Mouse (Mus musculus): ENCODE data around the gene Lmntd1. TPM values are rescaled to one million over a fixed set of nuclear protein-coding genes. Genes with fewer than 3 reads are reported as not detected.

Lmntd1 gene
- total RNA-seq, 2 experiments from 2014 or later: 0.10 TPM; not detected in 1

DNA sequence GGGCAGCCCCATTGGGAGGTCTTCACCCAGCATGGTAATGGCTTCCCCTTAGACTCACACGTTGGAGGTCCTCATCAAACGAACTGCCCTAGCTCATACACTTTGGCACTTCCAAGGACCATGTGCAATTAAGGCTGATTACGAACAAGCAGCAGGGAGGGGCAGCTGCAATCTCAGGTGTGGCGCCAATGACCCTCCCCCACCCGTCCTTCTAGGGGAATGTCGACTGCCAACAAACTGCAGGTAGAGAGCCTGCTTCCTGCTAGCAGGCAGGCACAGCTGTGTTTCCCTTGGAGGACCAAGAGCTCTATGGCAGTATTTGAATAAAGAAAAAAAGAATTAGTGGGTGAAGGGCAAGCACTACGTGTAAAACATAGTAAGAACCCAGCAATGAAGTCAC is 289.6 kb downstream of the Lmntd1 start:
- no peak overlapping the region for H3K4me3 ChIP-seq
- no peak overlapping the region for H3K27ac ChIP-seq
- intact Hi-C loops (cut with DNase I): no loop called here
- DNase-seq: no peak
- TF ChIP-seq CTCF (IDR thresholded peaks at IDR 0.05): no peak

GRCm38 (mm10) chr6:145322246-145322645 is 291.9 kb downstream of the Lmntd1 start:
- no peak for TF ChIP-seq CTCF (IDR thresholded peaks at IDR 0.05)
- intact Hi-C loops (cut with DNase I): no loop called here
- Histone ChIP-seq H3K4me3 (no peak overlapping the region), H3K27ac (no peak overlapping the region)
- no peak for DNase-seq

DNA sequence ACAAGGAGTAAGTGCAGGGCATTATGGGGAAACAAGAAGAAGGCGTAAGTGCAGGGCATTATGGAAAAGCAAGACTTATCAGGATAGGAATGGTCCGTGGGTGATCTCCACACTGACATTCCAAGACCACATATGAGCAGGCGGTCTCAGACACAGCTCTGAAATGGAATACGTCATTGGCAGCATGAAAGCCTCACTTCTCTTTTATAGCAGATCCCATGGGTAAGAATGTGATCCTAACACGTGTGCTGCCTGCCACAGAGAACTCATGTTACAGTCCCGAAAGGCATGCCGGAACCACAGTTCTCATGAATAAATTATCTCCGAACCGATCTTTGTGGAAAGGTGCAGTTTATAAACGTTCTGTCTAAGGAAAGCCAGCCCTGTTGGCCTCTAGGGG is 294.0 kb downstream of the Lmntd1 start:
- intact Hi-C loops (cut with DNase I): no loop called here
- DNase-seq: no peak

More for the DNA sequence above, 294.0 kb downstream of the Lmntd1 start:
- Histone ChIP-seq H3K27ac (no peak overlapping the region), H3K4me3 (no peak overlapping the region)
- no peak for TF ChIP-seq CTCF (IDR thresholded peaks at IDR 0.05)

Other genes starting within 250 kb of the Lmntd1 start
- gene Tuba3b, start 1.4 kb upstream of the Lmntd1 start, total RNA-seq (2021): not detected
- gene Rassf8, start 132.4 kb upstream of the Lmntd1 start, total RNA-seq (2021): 10 to 100 TPM; 25.5 to 42.7 TPM